Mouse (Mus musculus): ENCODE results near the gene Atxn2. TPM values are rescaled to one million over a fixed set of nuclear protein-coding genes. Genes with fewer than 3 reads are reported as not detected.

Atxn2 gene
- polyA plus RNA-seq, 1 experiment from 2014 or later: 31.6 TPM

DNA sequence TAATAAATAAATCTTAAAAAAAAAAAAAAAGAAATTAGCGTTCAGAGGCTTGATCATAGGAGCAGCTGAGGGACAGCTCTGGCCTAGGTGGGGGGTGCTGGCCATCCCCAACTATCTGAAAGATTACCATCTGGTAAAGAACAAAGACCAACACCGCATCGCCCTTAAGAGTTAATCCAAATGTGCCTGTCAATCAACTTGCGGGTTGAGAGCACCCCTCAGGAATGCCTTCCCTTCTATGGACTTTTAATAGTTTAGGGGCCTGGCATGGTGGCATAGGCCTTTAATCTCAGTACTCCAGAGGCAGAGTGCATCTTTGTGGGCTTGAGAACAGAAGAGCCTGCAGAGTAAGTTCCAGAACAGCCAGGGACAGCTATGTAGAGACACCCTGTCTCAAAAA lies 18.2 kb upstream of the Atxn2 start:
- Histone ChIP-seq H3K9me3 (ENCODE audit: low read length) (no peaks in the 10 kb centered on the region), H3K9ac (replicated peaks) (no peak overlapping the region), H3K27me3 (ENCODE audit: insufficient read depth, low read length) (no peaks in the 10 kb centered on the region), H3K4me1 (ENCODE audit: insufficient read depth) (peaks cover 7% of the 10 kb centered on the region), H3K4me3 (ENCODE audit: low read depth, low read length) (no peak overlapping the region), H3K4me2 (ENCODE audit: low read depth, low read length) (no peak overlapping the region), H3K27ac (ENCODE audit: low read depth) (no peak overlapping the region), H3K36me3 (replicated peaks; ENCODE audit: insufficient read depth, low read length) (no peaks in the 10 kb centered on the region)
- 79% methylated on average over 4 of the region's 4 CpGs for WGBS (ENCODE audit: insufficient replicate concordance)
- TF ChIP-seq EP300 (IDR thresholded peaks at IDR 0.05; ENCODE audit: low read depth): no peak
- TF ChIP-seq CTCF (IDR thresholded peaks at IDR 0.05; ENCODE audit: low read depth): no peak
- DNase-seq (no peak), ATAC-seq (no peak)

DNA sequence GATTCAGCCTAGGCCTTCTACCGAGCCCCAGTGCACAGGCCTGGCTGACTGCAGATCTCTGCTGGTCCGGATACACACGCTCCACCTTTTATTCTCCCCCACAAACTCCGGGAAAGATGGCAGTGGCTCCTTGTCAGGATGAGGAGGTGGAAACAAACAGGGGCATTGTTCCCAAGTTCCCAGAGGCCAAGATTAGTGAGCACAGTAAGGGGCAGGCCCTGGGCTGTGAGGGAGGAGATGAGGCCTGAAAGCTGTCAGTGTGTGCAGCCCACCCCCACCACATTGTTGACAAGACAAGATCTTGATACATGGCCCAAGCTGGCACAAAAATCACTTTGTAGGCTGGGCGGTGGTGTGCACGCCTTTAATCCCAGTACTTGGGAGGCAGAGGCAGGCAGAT lies 14.4 kb upstream of the Atxn2 start:
- no peak for TF ChIP-seq EP300 (IDR thresholded peaks at IDR 0.05; ENCODE audit: low read depth)
- no peak for TF ChIP-seq CTCF (IDR thresholded peaks at IDR 0.05; ENCODE audit: low read depth)
- H3K9me3 ChIP-seq (ENCODE audit: low read length): no peaks in the 10 kb centered on the region
- peaks cover 12% of the 10 kb centered on the region for H3K4me1 ChIP-seq (ENCODE audit: insufficient read depth)
- no peaks in the 10 kb centered on the region for H3K27me3 ChIP-seq (ENCODE audit: insufficient read depth, low read length)
- ATAC-seq: no peak
- H3K4me3 ChIP-seq (ENCODE audit: low read depth, low read length): no peak overlapping the region
- no peaks in the 10 kb centered on the region for H3K36me3 ChIP-seq (replicated peaks; ENCODE audit: insufficient read depth, low read length)
- no peak overlapping the region for H3K9ac ChIP-seq (replicated peaks)
- H3K27ac ChIP-seq (ENCODE audit: low read depth): no peak overlapping the region
- H3K4me2 ChIP-seq (ENCODE audit: low read depth, low read length): no peak overlapping the region
- 76% methylated on average over 6 of the region's 6 CpGs for WGBS (ENCODE audit: insufficient replicate concordance)
- DNase-seq: no peak

DNA sequence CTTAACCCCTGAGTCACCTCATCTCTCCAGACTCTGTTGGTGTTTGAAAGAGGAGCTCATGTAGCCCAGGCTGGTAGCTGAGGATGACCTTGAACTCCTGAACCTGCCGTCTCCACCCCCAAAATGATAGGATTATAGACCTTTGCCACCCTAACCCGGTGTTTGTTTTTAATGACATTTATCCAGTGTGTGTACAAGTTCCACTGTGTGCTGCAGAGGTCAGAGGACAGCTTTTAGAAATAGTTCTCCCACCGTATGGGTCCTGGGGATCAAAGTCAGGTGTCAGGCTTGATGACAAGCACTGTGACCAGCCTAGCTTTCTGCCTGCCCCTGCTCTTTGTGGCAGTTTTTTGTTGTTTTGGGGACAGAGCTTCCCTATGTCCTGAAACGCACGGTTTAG lies 11.2 kb upstream of the Atxn2 start:
- ATAC-seq (peak; percentile 84), DNase-seq (peak; percentile 23)
- H3K9ac ChIP-seq (replicated peaks): peak overlapping the region; percentile 56
- H3K9me3 ChIP-seq (ENCODE audit: low read length): no peaks in the 10 kb centered on the region
- WGBS (ENCODE audit: insufficient replicate concordance): 47% methylated on average over 5 of the region's 5 CpGs
- H3K4me1 ChIP-seq (ENCODE audit: insufficient read depth): peaks cover 16% of the 10 kb centered on the region
- TF ChIP-seq EP300 (IDR thresholded peaks at IDR 0.05; ENCODE audit: low read depth) (peak; percentile 71; the same call in 1 of the 2 replicates), CTCF (IDR thresholded peaks at IDR 0.05; ENCODE audit: low read depth) (no peak)
- H3K27me3 ChIP-seq (ENCODE audit: insufficient read depth, low read length): no peaks in the 10 kb centered on the region
- H3K36me3 ChIP-seq (replicated peaks; ENCODE audit: insufficient read depth, low read length): no peaks in the 10 kb centered on the region
- H3K27ac ChIP-seq (ENCODE audit: low read depth): peak overlapping the region; percentile 93
- peak overlapping the region; percentile 38; the same call in 1 of the 2 replicates for H3K4me2 ChIP-seq (ENCODE audit: low read depth, low read length)
- H3K4me3 ChIP-seq (ENCODE audit: low read depth, low read length): no peak overlapping the region

DNA sequence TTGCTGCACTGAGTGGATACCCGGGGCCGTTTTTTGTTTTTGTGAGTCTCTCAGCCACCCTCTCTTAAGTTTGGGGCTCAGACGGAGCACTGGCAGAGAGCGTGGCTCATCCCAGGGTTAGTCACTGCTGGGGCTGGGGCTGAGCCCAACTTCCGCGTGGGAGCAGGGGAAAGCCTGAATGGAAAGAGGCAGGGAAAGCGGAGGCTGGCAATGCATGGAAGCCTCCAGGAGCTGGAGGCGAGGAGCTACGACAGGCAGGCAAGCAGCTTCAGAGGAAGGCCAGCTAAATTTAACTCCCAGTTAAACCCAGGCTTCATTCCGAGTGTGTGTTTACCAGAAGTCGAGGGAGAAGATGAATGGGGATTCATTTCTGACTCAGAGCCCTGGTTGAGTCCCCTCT lies 10.6 kb upstream of the Atxn2 start:
- Histone ChIP-seq H3K4me2 (ENCODE audit: low read depth, low read length) (peak overlapping the region; percentile 38), H3K9ac (replicated peaks) (peak overlapping the region; percentile 56), H3K27me3 (ENCODE audit: insufficient read depth, low read length) (no peaks in the 10 kb centered on the region), H3K9me3 (ENCODE audit: low read length) (no peaks in the 10 kb centered on the region), H3K27ac (ENCODE audit: low read depth) (peak overlapping the region; percentile 93), H3K4me1 (ENCODE audit: insufficient read depth) (peaks cover 18% of the 10 kb centered on the region), H3K36me3 (replicated peaks; ENCODE audit: insufficient read depth, low read length) (no peaks in the 10 kb centered on the region), H3K4me3 (ENCODE audit: low read depth, low read length) (no peak overlapping the region)
- no peak for ATAC-seq
- TF ChIP-seq EP300 (IDR thresholded peaks at IDR 0.05; ENCODE audit: low read depth) (no peak), CTCF (IDR thresholded peaks at IDR 0.05; ENCODE audit: low read depth) (no peak)
- DNase-seq: no peak
- 48% methylated on average over 11 of the region's 11 CpGs for WGBS (ENCODE audit: insufficient replicate concordance)

- DNase-seq (peak; percentile 60), ATAC-seq (peak; percentile 60)
- TF ChIP-seq EP300 (IDR thresholded peaks at IDR 0.05; ENCODE audit: low read depth): peak; percentile 86
- TF ChIP-seq CTCF (IDR thresholded peaks at IDR 0.05; ENCODE audit: low read depth): no peak
- H3K9ac ChIP-seq (replicated peaks): no peak overlapping the region; the same call in 1 of the 2 replicates
- no peaks in the 10 kb centered on the region for H3K36me3 ChIP-seq (replicated peaks; ENCODE audit: insufficient read depth, low read length)
- no peak overlapping the region for H3K4me3 ChIP-seq (ENCODE audit: low read depth, low read length)
- H3K4me2 ChIP-seq (ENCODE audit: low read depth, low read length): peak overlapping the region; percentile 61
- 36% methylated on average over 8 of the region's 8 CpGs for WGBS (ENCODE audit: insufficient replicate concordance)
- H3K9me3 ChIP-seq (ENCODE audit: low read length): no peaks in the 10 kb centered on the region
- peaks cover 20% of the 10 kb centered on the region for H3K4me1 ChIP-seq (ENCODE audit: insufficient read depth)
- peak overlapping the region; percentile 93 for H3K27ac ChIP-seq (ENCODE audit: low read depth)
- H3K27me3 ChIP-seq (ENCODE audit: insufficient read depth, low read length): no peaks in the 10 kb centered on the region
Measured at GRCm38 (mm10) chr5:121701111-121701769, 9.9 kb upstream of the Atxn2 start.

GRCm38 (mm10) chr5:121703341-121703740 lies 7.8 kb upstream of the Atxn2 start:
- DNase-seq: no peak
- H3K4me1 ChIP-seq (ENCODE audit: insufficient read depth): peaks cover 20% of the 10 kb centered on the region
- WGBS (ENCODE audit: insufficient replicate concordance): 59% methylated on average over 1 of the region's 1 CpGs

More at GRCm38 (mm10) chr5:121703341-121703740, 7.8 kb upstream of the Atxn2 start:
- Histone ChIP-seq H3K9me3 (ENCODE audit: low read length) (no peaks in the 10 kb centered on the region), H3K27ac (ENCODE audit: low read depth) (no peak overlapping the region), H3K36me3 (replicated peaks; ENCODE audit: insufficient read depth, low read length) (no peaks in the 10 kb centered on the region), H3K4me2 (ENCODE audit: low read depth, low read length) (no peak overlapping the region), H3K4me3 (ENCODE audit: low read depth, low read length) (no peak overlapping the region), H3K27me3 (ENCODE audit: insufficient read depth, low read length) (no peaks in the 10 kb centered on the region), H3K9ac (replicated peaks) (no peak overlapping the region)
- no peak for ATAC-seq
- 0 out of 2 replicates have a peak, but pooled peaks have one; percentile 13 for TF ChIP-seq EP300 (IDR thresholded peaks at IDR 0.05; ENCODE audit: low read depth)
- TF ChIP-seq CTCF (IDR thresholded peaks at IDR 0.05; ENCODE audit: low read depth): no peak

Measured in liver, postnatal 0 days (tissue).